Mouse (Mus musculus) yolk sac, embryonic 10.5 days (tissue): ENCODE data around the gene Rexo4.

Experiments used
- DNase-seq: peaks from one replicate; pipeline ENCODE4 v3.0.0-alpha.2; 2017; ENCODE audit warnings: low spot score

The Rexo4 gene

DNA sequence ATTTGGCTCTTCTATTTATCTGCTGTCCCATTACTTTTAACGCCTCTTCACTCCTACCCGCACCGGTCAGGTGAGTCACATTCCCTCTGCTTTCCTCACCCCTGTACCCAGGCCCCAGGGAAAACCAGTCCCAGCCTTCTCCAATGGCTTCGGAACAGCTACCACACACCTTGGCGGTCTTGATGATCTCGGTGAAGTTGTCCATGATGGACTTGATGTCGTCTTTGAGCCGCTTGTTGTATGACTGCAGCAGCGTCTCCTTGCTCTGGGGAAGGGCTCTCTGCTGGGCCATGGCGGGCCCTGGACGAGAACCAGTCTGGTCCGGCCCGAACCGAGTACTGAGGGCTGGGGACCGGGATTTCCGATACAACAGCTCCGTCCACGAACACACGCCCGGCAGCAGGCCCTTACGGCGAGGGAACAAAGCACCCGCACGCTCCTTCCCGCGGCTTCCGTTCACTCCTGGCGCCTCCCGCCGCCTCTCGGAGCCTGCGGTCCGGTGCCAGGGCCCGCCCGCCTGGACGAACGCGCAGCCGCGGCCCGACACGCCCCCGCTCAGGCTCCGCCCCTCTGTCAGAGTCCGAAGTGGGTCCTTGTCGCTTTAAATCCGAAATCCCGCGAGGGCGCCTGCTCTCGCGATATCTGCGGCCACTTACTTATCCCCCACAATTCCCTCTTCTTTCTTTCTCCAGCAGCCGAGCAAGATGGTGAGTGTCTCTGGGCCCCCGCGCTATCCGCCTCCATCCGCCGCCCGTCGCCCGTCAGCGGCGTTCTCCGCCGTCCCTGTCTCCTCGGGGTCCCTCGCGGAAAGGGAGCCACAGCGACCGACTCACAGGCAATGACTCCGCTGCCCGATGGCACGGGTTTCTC lies 53.8 kb downstream of the Rexo4 start, which contains the start of the genes Med22 and Rpl7a:
Gene Med22 (minus strand): TSS at position 554 of the 870 bp plus-strand sequence.
Gene Rpl7a (plus strand): TSS at position 641 of the 870 bp plus-strand sequence.
- peak; percentile 98 for DNase-seq

DNA sequence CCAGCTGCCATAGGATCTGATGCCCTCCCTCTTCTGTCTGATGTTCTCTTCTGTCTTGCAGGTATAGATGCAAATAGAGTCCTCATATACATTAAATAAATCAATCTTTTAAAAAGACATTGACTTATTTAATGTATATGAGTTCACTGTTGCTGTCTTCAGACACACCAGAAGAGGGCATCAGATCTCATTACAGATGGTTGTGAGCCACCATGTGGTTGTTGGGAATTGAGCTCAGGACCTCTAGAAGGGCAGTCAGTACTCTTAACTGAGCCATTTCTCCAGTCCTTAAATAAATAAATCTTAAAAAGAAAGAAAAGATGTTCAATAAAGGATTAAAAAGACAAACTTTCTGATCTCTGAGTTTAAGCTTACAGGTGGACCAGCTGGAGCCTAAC lies 54.8 kb downstream of the Rexo4 start:
- DNase-seq = no peak

DNA sequence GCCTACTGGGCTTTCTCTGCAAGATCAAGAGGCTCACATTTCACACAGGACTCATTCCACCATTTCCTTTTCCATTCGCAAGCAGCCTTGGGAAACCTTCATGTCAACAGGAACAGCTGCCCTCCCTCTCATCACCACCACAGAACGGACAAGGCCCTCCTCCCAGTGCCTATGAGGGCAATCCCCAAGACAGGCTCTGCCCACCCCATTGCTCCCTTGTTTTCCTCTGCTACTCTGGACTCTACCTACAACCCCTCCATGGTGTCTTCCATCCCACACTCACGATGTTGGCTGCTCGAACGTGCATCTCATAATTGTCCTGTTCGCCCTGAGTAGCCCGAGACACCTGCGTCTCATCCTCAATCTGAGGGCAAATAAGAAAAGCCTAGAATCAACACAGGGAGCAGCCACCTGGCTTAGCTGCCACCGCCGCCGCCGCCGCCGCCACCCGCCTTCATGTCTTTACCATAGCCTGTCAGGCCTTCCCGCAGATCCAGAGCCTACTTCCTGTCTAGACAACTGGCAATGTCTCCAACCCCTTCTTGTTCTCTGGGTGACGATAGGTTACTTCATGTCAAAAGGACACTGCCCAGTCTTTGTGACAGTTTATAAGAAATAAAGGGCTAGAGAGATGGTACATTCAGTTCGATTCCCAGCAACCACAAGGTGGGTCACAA lies 55.3 kb downstream of the Rexo4 start:
- DNase-seq = no peak

DNA sequence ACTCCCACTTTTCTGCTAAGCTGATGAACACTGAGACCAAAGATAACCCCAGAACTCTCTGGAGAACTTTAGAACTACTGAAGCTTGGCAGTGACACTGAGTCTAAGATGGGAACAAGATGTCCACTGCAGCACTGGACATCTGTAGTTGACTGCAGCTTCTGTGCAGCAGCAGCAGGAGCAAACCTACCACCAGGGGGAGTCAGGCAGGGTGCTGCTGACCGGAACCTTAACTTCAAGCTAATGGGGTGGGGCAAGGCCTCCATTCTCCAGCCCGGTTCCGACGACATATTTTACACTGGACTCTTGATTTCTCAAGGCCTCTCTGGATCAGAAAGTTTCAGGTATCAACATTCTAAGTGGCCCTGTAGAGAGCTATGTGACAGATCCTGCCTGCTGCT lies 57.1 kb downstream of the Rexo4 start:
- DNase-seq = no peak

DNA sequence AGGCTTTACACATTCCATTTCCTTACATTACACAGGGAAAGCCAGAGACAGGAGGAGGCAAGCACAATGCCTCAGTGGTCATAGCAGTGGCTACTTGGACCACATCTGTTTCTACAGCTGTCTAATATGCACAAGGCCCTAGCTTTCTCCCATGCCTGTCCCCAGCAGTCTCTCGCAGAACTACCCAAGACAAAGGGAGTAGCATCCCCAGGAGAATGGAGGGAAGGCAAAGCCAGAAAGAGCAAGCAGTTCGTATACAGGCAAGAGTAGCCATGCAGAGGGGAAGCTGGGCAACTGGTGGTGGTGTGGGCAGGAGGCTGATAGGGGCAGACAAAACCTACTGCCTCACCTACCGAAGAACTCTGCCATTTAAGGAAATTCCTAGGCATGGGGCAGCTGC lies 57.8 kb downstream of the Rexo4 start:
- no peak for DNase-seq

DNA sequence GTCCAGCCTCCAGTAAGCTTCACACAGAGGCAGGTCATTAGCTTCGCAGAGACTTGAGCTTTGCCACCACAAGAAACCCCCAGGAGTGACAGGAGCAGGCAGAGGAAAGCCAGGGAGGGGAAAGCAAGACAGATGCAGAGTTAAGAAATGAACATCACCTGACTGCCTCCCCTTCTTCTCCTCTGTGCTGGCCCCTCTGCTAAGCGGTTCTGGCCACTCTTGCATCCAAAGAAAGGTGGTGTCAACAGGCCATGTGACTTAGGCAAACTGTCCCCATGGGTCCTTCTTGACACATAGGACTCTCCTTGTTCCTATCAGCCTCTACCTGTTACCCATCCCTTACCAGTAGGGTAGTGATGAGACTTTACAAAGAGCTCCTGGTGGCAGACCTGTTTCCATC lies 58.2 kb downstream of the Rexo4 start:
- no peak for DNase-seq
